Mouse (Mus musculus) ovary, adult 18-20 months (tissue): Measurements from ENCODE around the gene Klhdc8a.
A peak's percentile ranks its signal among the peaks of the same experiment; 100 is the strongest.

Source experiments
- DNase-seq: peaks from one replicate; pipeline ENCODE4 v3.0.0; 2022; ENCODE audit warnings: low spot score, mixed read lengths

Gene Klhdc8a

GRCm38 (mm10) chr1:132290921-132291675, 7.3 kb upstream of the Klhdc8a start:
- no peak for DNase-seq

- DNase-seq = no peak
Measured at GRCm38 (mm10) chr1:132291706-132292105, 6.7 kb upstream of the Klhdc8a start.

DNA sequence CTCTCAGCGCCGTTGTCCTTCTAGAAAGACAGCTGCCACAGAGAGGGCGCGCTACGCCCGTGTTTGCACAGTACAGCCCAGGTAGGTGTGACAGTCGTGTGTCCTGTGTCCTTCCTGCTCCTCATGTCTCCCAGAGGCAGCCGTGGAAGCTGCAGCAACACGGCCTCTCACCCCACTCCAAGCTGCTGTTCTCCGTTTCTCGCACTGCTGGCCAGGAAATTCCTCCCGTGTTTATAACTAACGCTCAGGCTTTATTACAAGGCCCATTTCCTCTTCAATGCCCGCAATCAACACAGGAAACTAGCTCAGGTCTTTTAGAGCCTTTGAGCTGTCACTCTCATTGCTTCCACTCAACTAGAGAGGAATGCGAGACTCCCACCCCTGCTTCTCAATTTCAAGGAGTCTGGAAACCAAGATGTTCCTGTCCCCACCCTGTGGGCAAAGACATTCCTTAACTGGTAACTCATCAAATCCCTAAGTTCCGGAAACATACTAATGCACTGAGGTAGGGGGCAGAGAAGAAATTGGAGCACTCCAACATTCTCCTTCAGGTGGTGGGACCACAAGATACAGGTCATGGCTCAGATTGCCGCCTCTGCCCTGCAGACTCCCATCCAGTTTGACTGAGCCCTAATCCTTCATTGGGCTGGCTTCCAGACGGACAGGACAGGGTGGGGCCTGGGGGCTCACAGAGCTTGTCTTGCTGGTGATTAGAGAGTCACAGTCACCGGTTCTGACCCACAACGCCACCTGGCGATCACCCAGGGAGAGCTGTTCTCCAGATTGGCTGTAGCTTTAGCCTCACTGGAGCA, 5.9 kb upstream of the Klhdc8a start:
- no peak for DNase-seq

DNA sequence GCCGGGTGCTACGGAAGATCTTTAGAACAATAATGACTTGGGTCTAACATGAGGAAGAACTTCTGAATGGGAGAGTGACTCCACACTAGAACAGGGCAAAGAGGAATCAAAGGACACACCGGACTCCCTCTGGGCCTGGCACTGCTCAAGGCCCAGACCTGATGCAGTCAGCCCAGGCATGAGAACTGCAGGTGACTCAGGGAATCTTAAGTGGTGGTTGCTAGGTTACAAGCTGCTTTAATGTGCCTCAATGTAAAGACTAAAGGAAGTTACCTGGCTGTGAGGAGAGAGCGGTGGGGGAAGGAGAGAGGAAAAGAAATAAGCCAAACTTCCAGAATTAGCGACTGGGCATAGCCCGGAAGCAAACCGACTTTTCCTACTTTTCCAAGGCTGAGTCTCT, 2.9 kb upstream of the Klhdc8a start:
- no peak for DNase-seq

- DNase-seq = no peak
Measured at GRCm38 (mm10) chr1:132296051-132296450, 2.4 kb upstream of the Klhdc8a start.

DNA sequence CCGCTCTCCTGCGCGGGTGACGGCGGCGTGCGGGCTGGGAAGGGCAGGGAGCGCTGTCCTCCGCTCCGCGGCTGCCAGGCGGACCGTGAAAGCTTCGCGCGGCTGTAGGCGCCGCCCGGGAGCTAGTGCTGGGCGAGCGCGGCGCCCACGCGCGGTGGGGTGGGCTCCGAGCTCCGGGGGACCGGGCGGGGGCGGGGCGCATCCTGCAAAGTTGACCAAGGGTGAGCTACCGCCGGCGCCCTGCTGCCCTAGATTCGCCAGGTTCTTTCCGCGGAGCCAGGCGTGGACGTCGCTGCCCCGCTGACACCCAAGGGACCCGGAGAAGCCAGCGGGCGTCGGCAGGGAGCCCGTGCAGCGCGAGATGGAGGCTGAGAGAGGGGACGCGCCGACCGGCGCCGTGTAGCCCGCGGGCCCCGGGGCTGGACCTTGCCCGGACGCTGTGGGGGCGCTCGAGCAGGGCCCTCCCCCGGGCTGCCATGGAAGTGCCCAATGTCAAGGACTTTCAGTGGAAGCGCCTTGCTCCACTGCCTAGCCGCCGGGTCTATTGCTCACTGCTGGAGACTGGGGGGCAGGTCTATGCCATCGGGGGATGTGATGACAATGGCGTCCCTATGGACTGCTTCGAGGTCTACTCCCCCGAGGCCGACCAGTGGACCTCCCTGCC, 507 bp downstream of the Klhdc8a start:
- no peak for DNase-seq

GRCm38 (mm10) chr1:132299744-132300143, 1.3 kb downstream of the Klhdc8a start:
- DNase-seq = no peak

DNA sequence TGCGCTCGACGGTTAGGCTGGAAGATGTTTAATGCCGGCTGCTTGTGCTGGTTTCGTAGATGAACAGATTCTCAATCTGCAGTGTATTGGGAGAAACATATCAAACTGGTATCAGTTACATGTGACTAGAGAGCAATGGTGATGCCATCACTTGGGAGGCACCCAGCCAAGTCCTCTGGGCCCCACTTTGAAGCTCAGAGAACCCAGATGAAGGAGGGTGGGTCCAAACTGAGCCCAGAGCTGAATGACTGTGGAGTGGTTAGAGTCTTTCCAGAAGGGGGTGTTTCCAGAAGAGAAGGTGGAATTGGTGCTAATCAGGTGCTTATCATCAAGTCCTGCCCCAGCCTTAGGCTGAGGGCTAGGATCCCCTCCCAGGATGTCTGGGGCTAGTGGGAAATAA, 2.8 kb downstream of the Klhdc8a start:
- no peak for DNase-seq

DNA sequence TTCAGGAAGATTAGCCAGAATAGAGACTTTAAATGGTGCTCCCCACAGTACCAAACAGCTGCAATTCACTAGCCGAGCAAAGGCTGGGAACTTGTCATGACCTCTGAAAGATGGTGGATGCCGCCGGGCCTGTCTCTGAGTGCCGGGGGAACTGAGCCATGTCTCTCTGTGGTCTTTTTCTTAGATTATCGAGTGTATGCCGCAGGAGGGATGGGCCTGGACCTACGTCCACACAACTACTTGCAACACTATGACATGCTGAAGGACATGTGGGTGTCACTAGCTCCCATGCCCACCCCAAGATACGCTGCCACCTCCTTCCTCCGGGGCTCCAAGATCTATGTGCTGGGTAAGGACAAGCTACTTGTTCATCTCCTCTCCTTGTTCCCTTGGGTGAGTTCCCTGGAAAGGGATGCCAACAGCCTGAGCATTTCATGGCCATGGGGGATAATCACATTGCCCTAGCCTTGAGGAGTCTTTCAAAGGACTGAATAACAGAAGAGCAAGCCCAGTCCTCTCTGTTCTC, 4.0 kb downstream of the Klhdc8a start:
- DNase-seq = no peak

DNA sequence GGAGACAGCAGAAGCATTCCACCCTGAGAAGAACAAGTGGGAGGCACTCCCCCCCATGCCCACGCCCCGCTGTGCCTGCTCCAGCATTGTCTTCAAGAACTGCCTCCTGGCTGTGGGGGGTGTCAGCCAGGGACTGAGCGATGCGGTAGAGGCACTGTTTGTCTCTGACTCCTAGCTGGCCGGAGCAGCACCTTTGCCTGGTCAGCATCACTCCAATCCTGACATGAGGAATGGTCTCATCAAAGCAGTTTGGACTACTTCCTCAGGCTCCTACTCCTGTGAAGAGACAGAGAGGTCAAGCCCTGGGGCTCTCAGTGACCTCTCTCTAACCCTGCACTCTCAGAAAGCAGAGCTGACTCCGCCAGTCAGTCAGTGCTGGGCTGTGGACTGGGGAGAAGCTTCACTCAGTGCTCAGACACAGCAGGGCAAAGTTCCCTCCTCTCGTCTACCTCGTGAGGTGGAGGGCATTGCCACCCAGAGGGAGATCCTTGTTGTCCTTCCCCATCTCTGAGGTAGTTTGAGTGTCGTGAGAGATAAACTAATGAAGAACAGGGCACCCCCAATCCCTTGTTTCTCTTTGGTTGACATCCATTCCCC, 6.3 kb downstream of the Klhdc8a start:
- DNase-seq = no peak

- DNase-seq = no peak
Measured at GRCm38 (mm10) chr1:132306160-132306559, 7.7 kb downstream of the Klhdc8a start.

DNA sequence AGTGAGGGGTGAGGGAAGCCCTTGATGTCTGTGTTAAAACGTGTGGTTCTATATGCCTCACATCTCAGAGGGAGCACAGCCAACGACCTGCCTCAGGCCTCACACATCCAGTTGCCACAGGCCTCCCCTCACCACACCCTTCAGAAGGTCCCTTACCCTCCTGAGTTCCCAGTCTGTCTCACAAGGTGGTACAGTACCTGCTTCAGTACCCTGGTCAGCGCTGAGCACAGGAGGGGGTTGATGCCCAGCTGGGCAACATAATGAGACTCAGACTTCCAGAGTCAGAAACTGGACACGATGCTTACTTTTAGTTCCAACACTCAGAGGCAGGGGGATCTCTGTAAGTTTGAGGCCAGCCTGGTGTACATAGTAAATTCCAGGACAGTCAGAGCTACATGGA, 8.4 kb downstream of the Klhdc8a start:
- no peak for DNase-seq

- DNase-seq = no peak
Measured at GRCm38 (mm10) chr1:132307962-132308361, 9.5 kb downstream of the Klhdc8a start.

- DNase-seq = no peak
Measured at GRCm38 (mm10) chr1:132308674-132309073, 10.2 kb downstream of the Klhdc8a start.

- no peak for DNase-seq
Measured at GRCm38 (mm10) chr1:132310754-132311153, 12.3 kb downstream of the Klhdc8a start.

- no peak for DNase-seq
Measured at GRCm38 (mm10) chr1:132311174-132311859, 12.9 kb downstream of the Klhdc8a start.

DNA sequence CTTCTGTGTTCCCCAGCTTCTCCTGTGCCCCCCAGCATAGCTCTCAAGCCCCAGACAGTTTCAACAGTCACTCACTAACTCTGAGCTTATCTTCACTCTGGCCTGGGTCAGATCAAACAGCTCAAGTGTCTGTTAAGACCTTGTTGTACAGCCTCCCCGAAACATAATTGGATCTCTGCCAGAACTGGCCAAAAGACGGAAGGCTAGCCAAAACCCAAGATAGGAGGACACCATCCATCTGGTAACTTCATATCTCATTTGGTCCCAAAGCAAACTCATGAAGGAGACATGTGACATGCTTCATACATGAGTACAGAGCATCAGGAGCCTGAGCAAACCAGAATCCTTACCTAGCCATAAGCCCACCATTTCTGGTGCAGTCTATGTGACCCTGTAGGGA, 13.6 kb downstream of the Klhdc8a start:
- DNase-seq = no peak

- no peak for DNase-seq
Measured at GRCm38 (mm10) chr1:132312703-132313102, 14.3 kb downstream of the Klhdc8a start.

DNA sequence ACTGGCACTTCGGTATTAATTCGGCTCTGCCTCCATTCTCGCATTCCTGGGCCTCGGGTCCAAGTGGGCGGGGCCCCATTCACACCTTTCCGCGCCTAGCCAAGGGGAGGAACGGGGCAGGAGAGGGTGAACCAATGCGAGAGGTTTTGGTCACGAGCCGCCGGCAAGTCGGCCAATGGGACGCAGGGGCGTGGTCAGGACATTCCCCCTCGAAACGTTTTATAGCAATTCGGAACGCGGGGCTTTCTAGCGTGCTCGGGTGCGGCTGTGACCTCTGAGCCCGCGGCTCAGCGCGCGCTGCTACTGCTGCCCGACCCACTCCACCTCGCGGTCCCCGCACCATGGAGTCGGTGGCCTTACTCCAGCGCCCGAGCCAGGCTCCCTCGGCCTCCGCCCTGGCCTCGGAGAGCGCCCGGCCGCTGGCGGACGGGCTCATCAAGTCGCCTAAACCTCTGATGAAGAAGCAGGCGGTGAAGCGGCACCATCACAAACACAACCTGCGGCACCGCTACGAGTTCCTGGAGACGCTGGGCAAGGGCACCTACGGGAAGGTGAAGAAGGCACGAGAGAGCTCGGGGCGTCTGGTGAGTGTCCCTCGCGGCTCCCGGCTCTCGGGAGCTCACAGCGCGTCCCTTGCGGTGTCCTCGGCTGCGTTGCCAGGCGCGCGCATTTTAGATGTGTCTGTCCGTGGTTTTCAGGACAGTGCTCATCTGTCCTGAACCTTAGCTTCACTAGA, 17.6 kb downstream of the Klhdc8a start, which contains the start of gene Nuak2:
Nuak2 (plus strand) TSS at position 238 of the 736 bp plus-strand sequence.
- peak; percentile 72 for DNase-seq

GRCm38 (mm10) chr1:132316625-132316994, 18.2 kb downstream of the Klhdc8a start:
- no peak for DNase-seq

- DNase-seq = no peak
Measured at GRCm38 (mm10) chr1:132317413-132317812, 19.0 kb downstream of the Klhdc8a start.
